ENCODE assay signal across 12 mouse cellular contexts in the genomic region with DNA sequence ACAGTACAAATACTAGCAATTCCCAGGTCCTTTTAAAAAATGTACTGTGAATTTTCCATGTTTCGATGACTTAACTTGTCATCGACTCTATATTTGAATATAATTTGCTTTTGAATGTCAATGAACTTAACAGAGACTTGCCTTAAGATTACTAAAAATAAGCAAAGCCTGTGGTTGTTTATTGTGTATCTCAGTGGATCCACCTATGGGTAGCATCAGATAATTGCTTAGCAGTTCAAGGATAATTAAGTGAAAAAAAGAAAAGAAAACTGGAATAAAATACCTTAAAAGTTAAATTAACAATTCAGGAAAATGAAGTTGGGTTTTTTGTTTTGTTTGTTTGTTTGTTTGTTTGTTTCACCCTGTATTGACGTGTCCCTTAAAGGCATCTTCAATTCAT. TPM values are rescaled to one million over a fixed set of nuclear protein-coding genes. Genes with fewer than 3 reads are reported as not detected.
DNase-seq lines count a peak whose midpoint lies in the region; ATAC-seq and TF ChIP-seq lines count a peak whose summit lies in the region.
"Had no signal": no experiment of that assay in that cellular context is flagged by ENCODE, and none has a peak within 500 bp of the region (broad histone marks: within the 10 kb centered on the region; RNA-seq: fewer than 3 reads in every experiment).

No protein-coding gene starts in this region.

- DNase-seq in gastrocnemius, adult 2 months: no peak
- DNase-seq in gastrocnemius, adult 18-20 months (ENCODE audit: low spot score): no peak
- no peak for DNase-seq in ovary, postnatal 14 days (ENCODE audit: low spot score)
- DNase-seq in testis, postnatal 10 days (ENCODE audit: low spot score): no peak
- no peak for DNase-seq in gastrocnemius, postnatal 25 days

- peaks cover 30% of the 10 kb centered on the region for H3K4me1 ChIP-seq in megakaryocyte, embryonic 14.5 days
- H3K4me1 ChIP-seq: stomach, embryonic 15.5 days had no signal

- H3K4me3 ChIP-seq in gastrocnemius, adult 2 months: peak overlapping the region; percentile 91
- peak overlapping the region; percentile 93 for H3K4me3 ChIP-seq in megakaryocyte, embryonic 14.5 days (replicated peaks)
- H3K4me3 ChIP-seq in macrophage (ENCODE audit: inconsistent target): peak overlapping the region; percentile 75

- H3K36me3 ChIP-seq in megakaryocyte, embryonic 14.5 days (replicated peaks; ENCODE audit: low read length): peaks cover 49% of the 10 kb centered on the region
- no peaks in the 10 kb centered on the region; the same call in 1 of the 2 replicates for H3K36me3 ChIP-seq in macrophage (ENCODE audit: inconsistent target)
- H3K36me3 ChIP-seq: embryonic facial prominence, embryonic 13.5 days; stomach, embryonic 15.5 days had no signal

- H3K27me3 ChIP-seq in megakaryocyte, embryonic 14.5 days (replicated peaks): no peaks in the 10 kb centered on the region
- H3K27me3 ChIP-seq: Patski; stomach, embryonic 15.5 days had no signal

- peak overlapping the region; percentile 97; the same call in 1 of the 2 replicates for H3K27ac ChIP-seq in gastrocnemius, adult 2 months
- peak overlapping the region; percentile 67 for H3K27ac ChIP-seq in macrophage
- H3K27ac ChIP-seq: embryonic facial prominence, embryonic 13.5 days; liver, embryonic 14.5 days; stomach, embryonic 15.5 days had no signal

- WGBS in macrophage (ENCODE audit: missing documents): 81% methylated on average over 3 of the region's 3 CpGs

- intact Hi-C loops in gastrocnemius, adult 2 months (cut with DNase I): loop anchor here (5.0 to 10.0 kb wide), 2 partner anchors 212 to 806 kb away; no protein-coding TSS in a partner anchor

- ATAC-seq in megakaryocyte, adult 5-6 weeks (ENCODE audit: poor library complexity, severe bottlenecking): no peak
- ATAC-seq: Patski had no signal

- no peaks in the 10 kb centered on the region for H3K9me3 ChIP-seq in megakaryocyte, embryonic 14.5 days
- H3K9me3 ChIP-seq: embryonic facial prominence, embryonic 13.5 days; stomach, embryonic 15.5 days had no signal

- peak; percentile 54 for TF ChIP-seq CTCF in gastrocnemius, adult 2 months (IDR thresholded peaks at IDR 0.05)

- peaks cover 66% of the 10 kb centered on the region for H3K79me2 ChIP-seq in macrophage (ENCODE audit: inconsistent target)

RNA-seq across cellular contexts. Expression of a gene that starts 3.5 kb away (rescaled TPM):
- total RNA-seq in gastrocnemius, adult 2 months (2021): 10 to 100 TPM; 16.2 to 21.7 TPM
- 10 to 100 TPM; 22.2 to 30.8 TPM for total RNA-seq in gastrocnemius, adult 18-20 months (2021)
- 19.3 and 101 TPM in 2 replicates for polyA plus RNA-seq in megakaryocyte, embryonic 14.5 days (2012; ENCODE audit: insufficient read depth, low replicate concordance)
- total RNA-seq in megakaryocyte, adult 5-6 weeks (2015): 18.0 and 20.5 TPM in 2 replicates
- 6.4 and 9.6 TPM in 2 replicates for total RNA-seq in megakaryocyte, adult 5-6 weeks (2017)
- total RNA-seq in macrophage (2018; cell fraction: chromatin; rRNA removed): 100 to 1,000 TPM in 9 of 26 experiments, 10 to 100 TPM in 17; 32.5 to 269 (median 78.5) TPM
- 10 to 100 TPM; 11.2 to 71.9 (median 20.6) TPM for total RNA-seq in macrophage (2018; cell fraction: cytosol; rRNA removed)
- 100 to 1,000 TPM in 8 of 26 experiments, 10 to 100 TPM in 18; 25.7 to 210 (median 64.1) TPM for total RNA-seq in macrophage (2018; cell fraction: nucleus; rRNA removed)
- polyA plus RNA-seq in macrophage (2018): 13.3 to 29.7 TPM (median 16.2 TPM) in 3 replicates
- 1 to 10 TPM; 7.1 to 8.0 TPM for total RNA-seq in gastrocnemius, postnatal 25 days (2021)
